Mouse (Mus musculus) erythroblast, embryonic 14.5 days (primary cell): ENCODE results near the gene Sorbs2.

ENCODE experiments used
- GATA1 ChIP-seq: IDR thresholded peaks from 2 replicates; pipeline ENCODE4 v1.6.1; 2012; ENCODE audit warnings: low read length, inconsistent platforms, mixed read lengths
- TAL1 ChIP-seq: IDR thresholded peaks from 3 replicates; pipeline ENCODE4 v1.6.1; 2012; ENCODE audit warnings: low read length, inconsistent platforms, mixed read lengths

DNA sequence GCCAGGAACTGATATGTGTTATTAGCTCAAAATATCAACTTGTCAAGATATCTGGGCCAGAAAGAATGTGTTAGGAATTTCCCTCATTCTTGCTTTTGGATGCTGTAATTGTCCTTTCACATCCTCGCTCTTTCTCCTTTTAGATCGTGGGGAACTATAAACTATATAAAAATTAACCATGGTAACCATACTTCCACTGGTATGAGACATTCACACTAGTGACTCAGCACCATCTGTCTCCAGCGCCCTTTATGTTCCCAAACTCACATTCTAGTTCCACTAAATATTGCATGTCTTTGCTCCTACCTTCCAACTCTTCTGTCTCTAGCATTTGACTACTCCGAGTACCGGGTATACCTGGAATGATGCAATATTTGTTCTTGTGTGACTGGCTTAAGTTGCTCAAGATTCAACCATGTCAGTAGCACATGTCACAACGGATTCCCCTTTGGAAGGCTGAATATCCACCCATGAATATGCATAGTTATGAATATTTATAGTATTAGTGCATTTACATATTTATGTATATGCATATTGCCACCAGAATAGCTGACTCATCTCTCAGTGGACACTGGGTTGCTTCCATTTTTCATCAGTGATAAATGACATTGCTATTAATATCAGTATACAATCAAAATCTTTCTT lies 51.7 kb downstream of the Sorbs2 start:
- TF ChIP-seq TAL1 (no peak), GATA1 (no peak)
